Mouse (Mus musculus): ENCODE results near the gene Fkbp11.

DNA sequence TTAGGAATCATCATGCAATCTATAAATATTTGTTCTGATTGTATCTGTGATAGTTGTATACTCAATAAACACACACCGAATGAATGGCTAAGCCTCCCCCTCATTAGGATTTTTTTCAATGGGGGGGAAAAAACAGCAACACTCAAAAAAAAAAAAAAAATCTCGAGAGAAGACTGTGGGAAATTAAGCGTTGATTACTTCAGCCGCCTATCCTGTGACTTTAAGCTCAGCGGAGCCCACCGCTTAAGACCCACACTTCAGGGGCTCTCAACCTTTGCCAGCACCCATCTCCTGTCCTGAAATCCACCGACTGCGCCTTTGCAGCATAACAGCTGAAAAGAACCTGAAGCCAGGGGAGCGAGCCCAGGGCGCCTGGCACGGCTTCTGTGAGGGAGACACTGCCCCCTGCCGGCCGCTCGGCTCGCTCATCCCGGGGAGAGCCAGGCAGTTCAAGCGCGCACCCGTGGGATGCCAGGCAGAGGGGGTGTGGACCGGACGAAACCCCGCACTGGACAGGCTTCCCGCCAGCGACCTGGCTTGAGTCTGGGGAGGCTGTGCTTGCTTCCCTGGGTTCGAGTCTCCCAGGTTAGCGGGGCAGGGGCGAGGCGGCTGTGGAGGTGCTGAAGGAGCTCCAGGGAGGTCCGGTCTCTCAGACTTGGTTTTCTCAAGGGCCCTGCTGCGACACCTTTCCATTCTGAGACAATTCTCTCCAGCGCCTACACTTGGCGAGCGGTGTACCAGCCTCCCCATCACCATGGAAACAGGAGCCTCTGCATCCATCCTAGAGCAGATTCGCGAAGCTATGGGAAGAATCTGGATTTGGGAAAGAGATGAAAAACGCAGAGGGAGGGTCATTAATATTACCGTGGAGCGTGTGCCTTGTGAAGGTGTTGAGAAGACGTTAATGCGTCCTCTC, 28.6 kb downstream of the Fkbp11 start:
- TF ChIP-seq CTCF (IDR thresholded peaks at IDR 0.05; ENCODE audit: insufficient read depth, low read depth, low read length) (peak; percentile 95), POLR2A (IDR thresholded peaks at IDR 0.05; ENCODE audit: insufficient read depth, low read depth, low read length) (no peak)

All from olfactory bulb, adult 2 months (tissue).